Mouse (Mus musculus): ENCODE results near the gene 4930544D05Rik. TPM values are rescaled to one million over a fixed set of nuclear protein-coding genes. Genes with fewer than 3 reads are reported as not detected.

The 4930544D05Rik gene
- polyA plus RNA-seq, 1 experiment, result not detected

- WGBS, result 65% methylated on average over 2 of the region's 2 CpGs
- Histone ChIP-seq H3K4me1 (ENCODE audit: control insufficient read depth, insufficient read depth, insufficient read length, low read length) (peaks cover 16% of the 10 kb centered on the region; the same call in 1 of the 2 replicates), H3K36me3 (ENCODE audit: control insufficient read depth, insufficient read depth, low read length) (no peaks in the 10 kb centered on the region), H3K27me3 (ENCODE audit: control insufficient read depth, insufficient read depth, low read length) (no peaks in the 10 kb centered on the region), H3K27ac (ENCODE audit: insufficient read depth, low read depth, low read length) (no peak overlapping the region), H3K4me3 (ENCODE audit: low read depth, low read length) (no peak overlapping the region)
- TF ChIP-seq CTCF (IDR thresholded peaks at IDR 0.05; ENCODE audit: extremely low read depth, insufficient read length, insufficient replicate concordance, low read depth, low read length), result no peak
- TF ChIP-seq POLR2A (IDR thresholded peaks at IDR 0.05; ENCODE audit: low read depth, low read length), result no peak
These were observed 12.8 kb downstream of the 4930544D05Rik start for GRCm38 (mm10) chr11:70628431-70628830.

- WGBS, result 26% methylated on average over 5 of the region's 5 CpGs
- TF ChIP-seq POLR2A (IDR thresholded peaks at IDR 0.05; ENCODE audit: low read depth, low read length), result no peak
- Histone ChIP-seq H3K27me3 (ENCODE audit: control insufficient read depth, insufficient read depth, low read length) (no peaks in the 10 kb centered on the region), H3K4me1 (ENCODE audit: control insufficient read depth, insufficient read depth, insufficient read length, low read length) (peaks cover 13% of the 10 kb centered on the region; the same call in 1 of the 2 replicates), H3K36me3 (ENCODE audit: control insufficient read depth, insufficient read depth, low read length) (no peaks in the 10 kb centered on the region), H3K4me3 (ENCODE audit: low read depth, low read length) (no peak overlapping the region), H3K27ac (ENCODE audit: insufficient read depth, low read depth, low read length) (peak overlapping the region; percentile 93; the same call in 1 of the 2 replicates)
These were observed 13.9 kb downstream of the 4930544D05Rik start for GRCm38 (mm10) chr11:70629557-70629956.

DNA sequence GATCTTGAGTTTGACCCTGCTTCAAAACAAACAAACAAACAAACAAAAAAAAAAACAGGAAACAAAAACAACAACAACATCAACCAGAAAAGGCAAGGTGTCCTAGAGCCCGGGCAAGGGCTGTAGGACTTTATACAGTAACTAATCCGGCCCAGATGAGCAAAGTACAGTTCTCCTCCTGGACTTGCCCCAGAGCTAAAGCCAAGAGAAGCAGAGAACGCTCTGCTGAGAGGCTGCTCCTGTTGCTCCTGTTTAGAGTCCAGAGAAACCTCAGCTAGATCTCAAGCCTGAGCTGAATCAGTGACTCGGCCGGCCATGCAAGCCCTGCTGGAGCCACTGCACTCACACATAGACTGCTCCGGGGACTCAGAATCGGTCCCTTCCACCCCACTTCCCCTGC lies 14.5 kb downstream of the 4930544D05Rik start:
- Histone ChIP-seq H3K4me1 (ENCODE audit: control insufficient read depth, insufficient read depth, insufficient read length, low read length) (peaks cover 13% of the 10 kb centered on the region; the same call in 1 of the 2 replicates), H3K36me3 (ENCODE audit: control insufficient read depth, insufficient read depth, low read length) (no peaks in the 10 kb centered on the region), H3K27ac (ENCODE audit: insufficient read depth, low read depth, low read length) (peak overlapping the region; percentile 93), H3K4me3 (ENCODE audit: low read depth, low read length) (no peak overlapping the region), H3K27me3 (ENCODE audit: control insufficient read depth, insufficient read depth, low read length) (no peaks in the 10 kb centered on the region)
- 28% methylated on average over 7 of the region's 7 CpGs for WGBS
- TF ChIP-seq CTCF (IDR thresholded peaks at IDR 0.05; ENCODE audit: extremely low read depth, insufficient read length, insufficient replicate concordance, low read depth, low read length), result no peak
- peak; percentile 61; the same call in 1 of the 2 replicates for TF ChIP-seq POLR2A (IDR thresholded peaks at IDR 0.05; ENCODE audit: low read depth, low read length)

DNA sequence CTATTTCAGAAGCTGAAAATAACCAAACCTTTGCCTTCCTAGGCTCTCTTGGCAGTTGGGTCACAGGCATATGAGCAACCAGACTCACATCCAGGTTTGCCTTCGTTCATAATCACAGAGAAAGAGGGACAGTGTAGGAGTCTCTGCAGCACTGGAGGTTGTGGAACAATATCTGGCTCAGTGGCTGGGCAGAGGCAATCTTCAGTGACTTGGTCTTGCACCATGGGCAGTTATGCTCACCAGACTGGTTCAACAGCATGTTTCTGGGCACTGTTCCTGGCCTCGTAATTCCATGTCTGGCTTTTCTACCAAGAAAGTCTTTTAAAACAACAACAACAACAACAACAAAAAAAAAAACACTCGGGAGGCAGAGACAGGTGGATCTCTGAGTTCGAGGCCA lies 20.0 kb downstream of the 4930544D05Rik start:
- TF ChIP-seq POLR2A (IDR thresholded peaks at IDR 0.05; ENCODE audit: low read depth, low read length) (no peak), CTCF (IDR thresholded peaks at IDR 0.05; ENCODE audit: extremely low read depth, insufficient read length, insufficient replicate concordance, low read depth, low read length) (no peak)
- Histone ChIP-seq H3K4me3 (ENCODE audit: low read depth, low read length) (no peak overlapping the region), H3K36me3 (ENCODE audit: control insufficient read depth, insufficient read depth, low read length) (no peaks in the 10 kb centered on the region), H3K27ac (ENCODE audit: insufficient read depth, low read depth, low read length) (no peak overlapping the region), H3K27me3 (ENCODE audit: control insufficient read depth, insufficient read depth, low read length) (no peaks in the 10 kb centered on the region), H3K4me1 (ENCODE audit: control insufficient read depth, insufficient read depth, insufficient read length, low read length) (no peaks in the 10 kb centered on the region)
- WGBS, result 69% methylated on average over 4 of the region's 4 CpGs

DNA sequence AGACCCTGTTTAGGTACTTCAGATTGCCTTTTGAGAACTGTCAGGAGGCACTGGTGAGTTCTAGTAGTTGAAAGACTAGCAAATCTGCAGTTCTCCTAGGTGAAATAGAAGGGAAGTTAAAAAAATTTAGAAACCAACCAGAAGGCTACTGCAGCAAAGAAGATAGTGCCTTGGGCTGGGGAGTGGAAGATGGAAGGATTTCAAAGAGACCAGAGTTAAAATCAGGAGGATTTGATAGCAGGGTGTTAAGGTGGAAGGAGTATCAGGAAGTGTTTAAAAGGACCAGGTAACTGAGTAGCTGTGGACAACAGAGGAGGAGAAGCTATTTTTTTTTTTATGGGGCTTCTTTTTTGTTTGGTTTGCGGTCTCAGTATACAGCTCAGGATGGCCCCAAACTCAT lies 22.1 kb downstream of the 4930544D05Rik start:
- Histone ChIP-seq H3K4me1 (ENCODE audit: control insufficient read depth, insufficient read depth, insufficient read length, low read length) (no peaks in the 10 kb centered on the region), H3K27ac (ENCODE audit: insufficient read depth, low read depth, low read length) (no peak overlapping the region), H3K27me3 (ENCODE audit: control insufficient read depth, insufficient read depth, low read length) (no peaks in the 10 kb centered on the region), H3K4me3 (ENCODE audit: low read depth, low read length) (no peak overlapping the region), H3K36me3 (ENCODE audit: control insufficient read depth, insufficient read depth, low read length) (no peaks in the 10 kb centered on the region)
- 97% methylated on average over 1 of the region's 1 CpGs for WGBS
- TF ChIP-seq POLR2A (IDR thresholded peaks at IDR 0.05; ENCODE audit: low read depth, low read length) (no peak), CTCF (IDR thresholded peaks at IDR 0.05; ENCODE audit: extremely low read depth, insufficient read length, insufficient replicate concordance, low read depth, low read length) (no peak)

- H3K27me3 ChIP-seq (ENCODE audit: control insufficient read depth, insufficient read depth, low read length), result no peaks in the 10 kb centered on the region
- H3K27ac ChIP-seq (ENCODE audit: insufficient read depth, low read depth, low read length), result no peak overlapping the region
- H3K4me1 ChIP-seq (ENCODE audit: control insufficient read depth, insufficient read depth, insufficient read length, low read length), result no peaks in the 10 kb centered on the region
- TF ChIP-seq CTCF (IDR thresholded peaks at IDR 0.05; ENCODE audit: extremely low read depth, insufficient read length, insufficient replicate concordance, low read depth, low read length) (no peak), POLR2A (IDR thresholded peaks at IDR 0.05; ENCODE audit: low read depth, low read length) (no peak)
- 85% methylated on average over 1 of the region's 1 CpGs for whole genome bisulfite sequencing
- H3K36me3 ChIP-seq (ENCODE audit: control insufficient read depth, insufficient read depth, low read length), result peaks cover 3% of the 10 kb centered on the region; the same call in 1 of the 2 replicates
- no peak overlapping the region for H3K4me3 ChIP-seq (ENCODE audit: low read depth, low read length)
These were observed 22.6 kb downstream of the 4930544D05Rik start for GRCm38 (mm10) chr11:70638293-70638692.

DNA sequence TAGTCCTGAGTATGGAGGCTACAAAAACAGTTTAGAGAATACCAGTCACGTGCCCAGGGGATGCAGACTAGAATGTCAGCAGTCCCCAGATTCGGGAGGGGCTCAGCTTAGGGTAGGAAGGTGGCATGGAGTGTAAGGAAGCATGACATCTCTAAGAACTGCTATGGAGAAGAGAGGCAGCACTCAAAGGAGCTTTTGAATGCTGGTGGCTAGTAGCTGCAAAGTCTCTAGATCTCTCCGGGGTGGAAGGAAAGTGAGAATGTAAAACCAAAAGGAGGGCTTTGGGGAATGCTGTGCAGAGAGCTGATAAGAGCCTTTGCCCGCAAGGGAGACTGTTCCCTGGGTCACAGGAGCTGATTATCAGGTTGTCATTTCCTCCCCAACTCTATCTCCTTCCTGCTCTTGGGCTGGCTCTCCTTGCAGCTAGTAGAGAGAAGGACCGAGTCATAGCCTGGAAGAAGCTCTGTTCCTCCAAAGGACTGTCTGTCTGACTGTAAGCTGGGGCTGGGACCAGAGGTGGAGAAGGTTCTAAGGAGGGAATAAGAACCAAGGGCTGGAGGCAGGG lies 23.1 kb downstream of the 4930544D05Rik start, which contains the start of gene Gp1ba:
Gp1ba (plus strand) TSS at position 409 of the 565 bp plus-strand sequence.
- Histone ChIP-seq H3K4me3 (ENCODE audit: low read depth, low read length) (no peak within 1 kb of the TSS), H3K4me1 (ENCODE audit: control insufficient read depth, insufficient read depth, insufficient read length, low read length) (no peaks in the 10 kb centered on the region), H3K36me3 (ENCODE audit: control insufficient read depth, insufficient read depth, low read length) (peaks cover 3% of the 10 kb centered on the region; the same call in 1 of the 2 replicates), H3K27ac (ENCODE audit: insufficient read depth, low read depth, low read length) (no peak within 1 kb of the TSS), H3K27me3 (ENCODE audit: control insufficient read depth, insufficient read depth, low read length) (no peaks in the 10 kb centered on the region)
- 14% methylated on average over 5 of the region's 5 CpGs for WGBS
- TF ChIP-seq CTCF (IDR thresholded peaks at IDR 0.05; ENCODE audit: extremely low read depth, insufficient read length, insufficient replicate concordance, low read depth, low read length), result no peak
- TF ChIP-seq POLR2A (IDR thresholded peaks at IDR 0.05; ENCODE audit: low read depth, low read length), result no peak
